Mouse (Mus musculus): Measurements from ENCODE around the gene Ccdc39. TPM values are rescaled to one million over a fixed set of nuclear protein-coding genes. Genes with fewer than 3 reads are reported as not detected.

Ccdc39 gene
- polyA plus RNA-seq, 1 experiment = 0.18 TPM

- H3K36me3 ChIP-seq (ENCODE audit: control insufficient read depth, insufficient read depth) = no peaks in the 10 kb centered on the region
- no peaks in the 10 kb centered on the region for H3K79me2 ChIP-seq (ENCODE audit: control insufficient read depth, insufficient read depth)
- no peaks in the 10 kb centered on the region for H3K27me3 ChIP-seq (ENCODE audit: control insufficient read depth, insufficient read depth, insufficient read length)
- no peak overlapping the region for H3ac ChIP-seq (ENCODE audit: control insufficient read depth, insufficient read length, low read depth)
- no peak overlapping the region for H3K4me3 ChIP-seq (ENCODE audit: insufficient read depth, poor library complexity, severe bottlenecking)
- TF ChIP-seq CTCF (IDR thresholded peaks at IDR 0.05; ENCODE audit: control insufficient read depth, insufficient read depth, insufficient read length) = no peak
- no peak for TF ChIP-seq USF1 (IDR thresholded peaks at IDR 0.05; ENCODE audit: low read depth)
- no peak for TF ChIP-seq FOSL1 (IDR thresholded peaks at IDR 0.05; ENCODE audit: insufficient read depth, low read length, poor library complexity, severe bottlenecking)
- no peak for TF ChIP-seq MYOD1 (IDR thresholded peaks at IDR 0.05; ENCODE audit: control insufficient read depth, insufficient read length, low read depth)
- no peak for TF ChIP-seq CEBPB (IDR thresholded peaks at IDR 0.05; ENCODE audit: low read depth)
- TF ChIP-seq MYOG (IDR thresholded peaks at IDR 0.05; ENCODE audit: control insufficient read depth, extremely low read depth, insufficient read length) = no peak
- no peak for TF ChIP-seq MAX (IDR thresholded peaks at IDR 0.05)
- H3K79me3 ChIP-seq (ENCODE audit: low read depth) = no peaks in the 10 kb centered on the region
Observed at GRCm38 (mm10) chr3:33878661-33879060, 34.6 kb upstream of the Ccdc39 start.

- H3ac ChIP-seq (ENCODE audit: control insufficient read depth, insufficient read length, low read depth) = no peak overlapping the region
- H3K79me2 ChIP-seq (ENCODE audit: control insufficient read depth, insufficient read depth) = no peaks in the 10 kb centered on the region
- no peaks in the 10 kb centered on the region for H3K79me3 ChIP-seq (ENCODE audit: low read depth)
- no peak for TF ChIP-seq MAX (IDR thresholded peaks at IDR 0.05)
- no peak for TF ChIP-seq FOSL1 (IDR thresholded peaks at IDR 0.05; ENCODE audit: insufficient read depth, low read length, poor library complexity, severe bottlenecking)
- no peak for TF ChIP-seq CTCF (IDR thresholded peaks at IDR 0.05; ENCODE audit: control insufficient read depth, insufficient read depth, insufficient read length)
- TF ChIP-seq CEBPB (IDR thresholded peaks at IDR 0.05; ENCODE audit: low read depth) = no peak
- no peak for TF ChIP-seq MYOG (IDR thresholded peaks at IDR 0.05; ENCODE audit: control insufficient read depth, extremely low read depth, insufficient read length)
- no peak for TF ChIP-seq MYOD1 (IDR thresholded peaks at IDR 0.05; ENCODE audit: control insufficient read depth, insufficient read length, low read depth)
- TF ChIP-seq USF1 (IDR thresholded peaks at IDR 0.05; ENCODE audit: low read depth) = no peak
- H3K27me3 ChIP-seq (ENCODE audit: control insufficient read depth, insufficient read depth, insufficient read length) = no peaks in the 10 kb centered on the region
- H3K4me3 ChIP-seq (ENCODE audit: insufficient read depth, poor library complexity, severe bottlenecking) = no peak overlapping the region
- no peaks in the 10 kb centered on the region for H3K36me3 ChIP-seq (ENCODE audit: control insufficient read depth, insufficient read depth)
Observed at GRCm38 (mm10) chr3:33874456-33875286, 30.6 kb upstream of the Ccdc39 start.

- H3K36me3 ChIP-seq (ENCODE audit: control insufficient read depth, insufficient read depth) = no peaks in the 10 kb centered on the region
- H3K27me3 ChIP-seq (ENCODE audit: control insufficient read depth, insufficient read depth, insufficient read length) = no peaks in the 10 kb centered on the region
- no peaks in the 10 kb centered on the region for H3K79me2 ChIP-seq (ENCODE audit: control insufficient read depth, insufficient read depth)
- no peak overlapping the region for H3ac ChIP-seq (ENCODE audit: control insufficient read depth, insufficient read length, low read depth)
- H3K4me3 ChIP-seq (ENCODE audit: insufficient read depth, poor library complexity, severe bottlenecking) = no peak overlapping the region
- no peaks in the 10 kb centered on the region for H3K79me3 ChIP-seq (ENCODE audit: low read depth)
- no peak for TF ChIP-seq FOSL1 (IDR thresholded peaks at IDR 0.05; ENCODE audit: insufficient read depth, low read length, poor library complexity, severe bottlenecking)
- TF ChIP-seq USF1 (IDR thresholded peaks at IDR 0.05; ENCODE audit: low read depth) = no peak
- no peak for TF ChIP-seq CEBPB (IDR thresholded peaks at IDR 0.05; ENCODE audit: low read depth)
- no peak for TF ChIP-seq MYOG (IDR thresholded peaks at IDR 0.05; ENCODE audit: control insufficient read depth, extremely low read depth, insufficient read length)
- TF ChIP-seq MAX (IDR thresholded peaks at IDR 0.05) = no peak
- no peak for TF ChIP-seq MYOD1 (IDR thresholded peaks at IDR 0.05; ENCODE audit: control insufficient read depth, insufficient read length, low read depth)
- no peak for TF ChIP-seq CTCF (IDR thresholded peaks at IDR 0.05; ENCODE audit: control insufficient read depth, insufficient read depth, insufficient read length)
Observed at GRCm38 (mm10) chr3:33873837-33874236, 29.7 kb upstream of the Ccdc39 start.

GRCm38 (mm10) chr3:33873366-33873765 lies 29.3 kb upstream of the Ccdc39 start:
- no peaks in the 10 kb centered on the region for H3K79me2 ChIP-seq (ENCODE audit: control insufficient read depth, insufficient read depth)
- no peak overlapping the region for H3ac ChIP-seq (ENCODE audit: control insufficient read depth, insufficient read length, low read depth)
- no peaks in the 10 kb centered on the region for H3K79me3 ChIP-seq (ENCODE audit: low read depth)
- H3K4me3 ChIP-seq (ENCODE audit: insufficient read depth, poor library complexity, severe bottlenecking) = no peak overlapping the region
- no peaks in the 10 kb centered on the region for H3K36me3 ChIP-seq (ENCODE audit: control insufficient read depth, insufficient read depth)
- no peaks in the 10 kb centered on the region for H3K27me3 ChIP-seq (ENCODE audit: control insufficient read depth, insufficient read depth, insufficient read length)
- TF ChIP-seq MAX (IDR thresholded peaks at IDR 0.05) (no peak), FOSL1 (IDR thresholded peaks at IDR 0.05; ENCODE audit: insufficient read depth, low read length, poor library complexity, severe bottlenecking) (no peak), CTCF (IDR thresholded peaks at IDR 0.05; ENCODE audit: control insufficient read depth, insufficient read depth, insufficient read length) (no peak), MYOG (IDR thresholded peaks at IDR 0.05; ENCODE audit: control insufficient read depth, extremely low read depth, insufficient read length) (no peak), CEBPB (IDR thresholded peaks at IDR 0.05; ENCODE audit: low read depth) (no peak), MYOD1 (IDR thresholded peaks at IDR 0.05; ENCODE audit: control insufficient read depth, insufficient read length, low read depth) (no peak), USF1 (IDR thresholded peaks at IDR 0.05; ENCODE audit: low read depth) (no peak)

- TF ChIP-seq CEBPB (IDR thresholded peaks at IDR 0.05; ENCODE audit: low read depth) = no peak
- TF ChIP-seq CTCF (IDR thresholded peaks at IDR 0.05; ENCODE audit: control insufficient read depth, insufficient read depth, insufficient read length) = no peak
- TF ChIP-seq MYOG (IDR thresholded peaks at IDR 0.05; ENCODE audit: control insufficient read depth, extremely low read depth, insufficient read length) = no peak
- no peak for TF ChIP-seq MAX (IDR thresholded peaks at IDR 0.05)
- TF ChIP-seq FOSL1 (IDR thresholded peaks at IDR 0.05; ENCODE audit: insufficient read depth, low read length, poor library complexity, severe bottlenecking) = no peak
- TF ChIP-seq USF1 (IDR thresholded peaks at IDR 0.05; ENCODE audit: low read depth) = no peak
- TF ChIP-seq MYOD1 (IDR thresholded peaks at IDR 0.05; ENCODE audit: control insufficient read depth, insufficient read length, low read depth) = no peak
- H3K27me3 ChIP-seq (ENCODE audit: control insufficient read depth, insufficient read depth, insufficient read length) = no peaks in the 10 kb centered on the region
- H3K79me3 ChIP-seq (ENCODE audit: low read depth) = no peaks in the 10 kb centered on the region
- H3K79me2 ChIP-seq (ENCODE audit: control insufficient read depth, insufficient read depth) = no peaks in the 10 kb centered on the region
- H3ac ChIP-seq (ENCODE audit: control insufficient read depth, insufficient read length, low read depth) = no peak overlapping the region
- no peak overlapping the region for H3K4me3 ChIP-seq (ENCODE audit: insufficient read depth, poor library complexity, severe bottlenecking)
- no peaks in the 10 kb centered on the region for H3K36me3 ChIP-seq (ENCODE audit: control insufficient read depth, insufficient read depth)
Observed at GRCm38 (mm10) chr3:33864000-33864540, 20.0 kb upstream of the Ccdc39 start.
